Mouse (Mus musculus) hindbrain, embryonic 13.5 days (tissue): ENCODE data around the gene Simc1. TPM values are rescaled to one million over a fixed set of nuclear protein-coding genes. Genes with fewer than 3 reads are reported as not detected.
A peak's percentile ranks its signal among the peaks of the same experiment; 100 is the strongest.

Experiments
- ATAC-seq: fragments of 200-750 bp; cut with Nextera tagmentation; 2 replicates; pipeline ENCODE4 v1.8.0; 2017; ENCODE audit warnings: moderate TSS enrichment; ENCODE audit not compliant: low FRiP score
- H3K27ac ChIP-seq: fragments of 300-500 bp; sonication (generic); 2 replicates; pipeline ENCODE4 v1.5.1; 2015; ENCODE audit warnings: inconsistent platforms, mild to moderate bottlenecking, moderate library complexity
- H3K27me3 ChIP-seq: fragments of 300-500 bp; sonication (generic); 2 replicates; pipeline ENCODE4 v1.6.1; 2015; ENCODE audit warnings: mild to moderate bottlenecking, inconsistent platforms
- H3K36me3 ChIP-seq: fragments of 300-500 bp; sonication (generic); 2 replicates; pipeline ENCODE4 v1.6.1; 2015; ENCODE audit warnings: mild to moderate bottlenecking, inconsistent platforms
- H3K4me1 ChIP-seq: fragments of 300-500 bp; sonication (generic); replicated peaks from 2 replicates; pipeline ENCODE4 v1.6.1; 2015; ENCODE audit warnings: inconsistent platforms
- H3K4me2 ChIP-seq: fragments of 300-500 bp; sonication (generic); 2 replicates; pipeline ENCODE4 v1.6.1; 2015; ENCODE audit warnings: inconsistent platforms, mild to moderate bottlenecking, moderate library complexity
- H3K4me3 ChIP-seq: fragments of 300-500 bp; sonication (generic); 2 replicates; pipeline ENCODE4 v1.5.1; 2015; ENCODE audit warnings: mild to moderate bottlenecking, inconsistent platforms
- H3K9ac ChIP-seq: fragments of 300-500 bp; sonication (generic); 2 replicates; pipeline ENCODE4 v1.6.1; 2015; ENCODE audit warnings: mild to moderate bottlenecking, inconsistent platforms
- H3K9me3 ChIP-seq: fragments of 300-500 bp; sonication (generic); 2 replicates; pipeline ENCODE4 v1.6.1; 2016; ENCODE audit warnings: inconsistent platforms
- WGBS: fragments of 180-500 bp; shearing (Covaris S2); methylation state at CpG from one replicate; pipeline ENCODE4 v1.1.7; 2015; 5-methylcytosine and 5-hydroxymethylcytosine counted together
- polyA plus RNA-seq: library from polyadenylated mRNA; unstranded; fragments of >200 nt; fragmentation: Nextera tagmentation; extraction: Ambion mirVana; gene quantifications from 2 replicates; pipeline ENCODE4 v1.2.1, GENCODE M21; 2015

Gene Simc1
- 21.0 and 21.4 TPM in 2 replicates for polyA plus RNA-seq

DNA sequence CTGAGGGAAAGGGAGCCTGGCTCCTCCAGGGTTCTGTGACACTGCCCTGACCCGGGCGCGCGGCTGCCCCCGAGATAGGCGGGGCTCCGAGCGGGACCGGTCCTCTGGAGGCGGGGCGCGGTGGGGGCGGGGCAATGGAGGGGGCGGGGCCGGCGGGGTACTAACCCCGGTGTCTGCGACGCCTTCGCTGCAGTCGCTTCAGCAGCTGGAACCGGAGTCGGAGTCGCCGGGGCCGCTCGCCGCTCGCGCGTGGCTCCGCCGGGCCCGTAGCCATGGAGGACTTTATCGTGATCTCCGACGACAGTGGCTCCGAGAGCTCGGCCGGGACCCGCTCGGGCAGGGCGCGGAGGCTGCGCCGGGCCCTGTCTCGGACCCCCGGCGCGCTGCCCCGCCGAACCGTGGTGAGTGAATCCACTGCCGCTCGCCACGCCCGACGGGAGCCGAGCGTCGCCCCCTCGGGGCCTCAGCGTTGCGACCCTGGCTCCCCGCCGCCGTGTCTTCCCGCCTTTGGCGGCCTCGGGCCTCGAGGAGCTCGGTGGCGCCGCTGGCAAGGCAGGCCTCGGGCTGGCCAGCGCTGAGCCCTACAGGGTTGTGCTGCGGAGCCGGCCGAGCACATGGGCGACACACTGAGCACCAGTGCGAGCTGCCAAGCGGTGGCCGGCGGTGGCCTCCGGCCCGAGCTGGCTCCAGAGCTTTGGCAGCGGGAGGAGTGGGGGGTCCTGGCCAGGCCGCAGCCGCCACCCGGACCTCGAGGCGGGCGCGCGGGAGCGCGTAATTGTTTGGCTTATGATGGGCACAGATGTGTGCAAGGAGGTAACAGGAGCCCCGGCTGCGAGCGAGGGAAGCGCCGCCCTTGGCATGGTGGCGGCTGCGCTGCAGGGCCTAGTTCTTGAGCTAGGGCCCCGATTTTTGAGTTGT is at the start of gene Simc1:
Gene Simc1 (plus strand): TSS at position 176 of the 918 bp plus-strand sequence.
- under 1% methylated on average over 99 of the region's 105 CpGs for WGBS

DNA sequence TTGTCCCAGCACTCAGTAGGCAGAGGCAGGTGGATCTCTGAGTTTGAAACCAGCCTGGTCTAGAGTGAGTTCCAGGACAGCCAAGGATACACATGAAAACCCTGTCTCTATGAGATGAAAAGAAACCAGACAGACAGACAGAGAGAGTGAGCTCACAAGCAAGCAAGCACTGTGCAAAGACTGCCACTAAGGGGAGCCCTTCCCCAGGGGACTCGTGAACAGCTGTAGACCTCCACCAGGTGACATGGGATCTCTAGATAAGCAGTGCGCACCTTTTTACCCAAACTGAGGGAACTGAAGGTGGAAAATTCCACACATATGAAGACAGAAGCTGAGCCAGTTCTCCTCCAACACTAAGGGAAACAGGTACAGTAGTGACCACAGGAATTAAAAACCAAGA is 46.5 kb upstream of the Simc1 start:
- H3K36me3 ChIP-seq: peaks cover 78% of the 10 kb centered on the region
- no peak overlapping the region for H3K9ac ChIP-seq
- H3K4me2 ChIP-seq: no peak overlapping the region
- H3K27me3 ChIP-seq: no peaks in the 10 kb centered on the region
- 89% methylated on average over 2 of the region's 2 CpGs for WGBS
- H3K27ac ChIP-seq: no peak overlapping the region
- no peak overlapping the region for H3K4me3 ChIP-seq
- no peaks in the 10 kb centered on the region for H3K4me1 ChIP-seq
- no peak for ATAC-seq
- H3K9me3 ChIP-seq: no peaks in the 10 kb centered on the region

More for the DNA sequence above, at the start of gene Simc1:
- H3K27ac ChIP-seq: peak within 1 kb of the TSS; percentile 92
- ATAC-seq: peak; percentile 93
- H3K9ac ChIP-seq: peak within 1 kb of the TSS; percentile 93
- 0 out of 2 replicates have a peak, but pooled peaks cover 4% of the 10 kb centered on the region for H3K27me3 ChIP-seq
- no peaks in the 10 kb centered on the region for H3K9me3 ChIP-seq
- H3K4me2 ChIP-seq: peak within 1 kb of the TSS; percentile 77
- peaks cover 22% of the 10 kb centered on the region for H3K4me1 ChIP-seq
- H3K4me3 ChIP-seq: peak within 1 kb of the TSS; percentile 81
- peaks cover 2% of the 10 kb centered on the region; the same call in 1 of the 2 replicates for H3K36me3 ChIP-seq

DNA sequence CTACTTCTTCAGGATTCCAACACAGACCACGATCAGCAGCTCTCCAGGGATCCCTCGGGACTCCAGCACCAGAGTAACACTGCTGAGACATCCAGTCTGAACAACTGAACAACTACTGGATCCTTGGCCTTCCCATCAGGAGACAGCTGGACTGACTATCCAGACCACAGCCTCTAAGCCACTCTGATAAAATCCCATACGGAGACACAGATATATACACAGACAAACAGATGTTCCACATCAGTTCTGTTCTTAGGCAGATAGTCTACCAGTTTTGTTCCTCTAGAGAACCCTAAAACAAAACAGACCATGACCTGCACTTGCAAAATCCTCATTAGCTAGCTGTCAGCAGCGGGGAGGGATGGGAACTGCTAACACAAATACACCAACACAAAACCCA is 44.3 kb upstream of the Simc1 start:
- Histone ChIP-seq H3K27me3 (no peaks in the 10 kb centered on the region), H3K9ac (no peak overlapping the region), H3K9me3 (no peaks in the 10 kb centered on the region), H3K27ac (no peak overlapping the region), H3K4me2 (no peak overlapping the region), H3K4me1 (no peaks in the 10 kb centered on the region), H3K36me3 (peaks cover 97% of the 10 kb centered on the region), H3K4me3 (no peak overlapping the region)
- ATAC-seq: no peak
- WGBS: 92% methylated on average over 4 of the region's 4 CpGs

DNA sequence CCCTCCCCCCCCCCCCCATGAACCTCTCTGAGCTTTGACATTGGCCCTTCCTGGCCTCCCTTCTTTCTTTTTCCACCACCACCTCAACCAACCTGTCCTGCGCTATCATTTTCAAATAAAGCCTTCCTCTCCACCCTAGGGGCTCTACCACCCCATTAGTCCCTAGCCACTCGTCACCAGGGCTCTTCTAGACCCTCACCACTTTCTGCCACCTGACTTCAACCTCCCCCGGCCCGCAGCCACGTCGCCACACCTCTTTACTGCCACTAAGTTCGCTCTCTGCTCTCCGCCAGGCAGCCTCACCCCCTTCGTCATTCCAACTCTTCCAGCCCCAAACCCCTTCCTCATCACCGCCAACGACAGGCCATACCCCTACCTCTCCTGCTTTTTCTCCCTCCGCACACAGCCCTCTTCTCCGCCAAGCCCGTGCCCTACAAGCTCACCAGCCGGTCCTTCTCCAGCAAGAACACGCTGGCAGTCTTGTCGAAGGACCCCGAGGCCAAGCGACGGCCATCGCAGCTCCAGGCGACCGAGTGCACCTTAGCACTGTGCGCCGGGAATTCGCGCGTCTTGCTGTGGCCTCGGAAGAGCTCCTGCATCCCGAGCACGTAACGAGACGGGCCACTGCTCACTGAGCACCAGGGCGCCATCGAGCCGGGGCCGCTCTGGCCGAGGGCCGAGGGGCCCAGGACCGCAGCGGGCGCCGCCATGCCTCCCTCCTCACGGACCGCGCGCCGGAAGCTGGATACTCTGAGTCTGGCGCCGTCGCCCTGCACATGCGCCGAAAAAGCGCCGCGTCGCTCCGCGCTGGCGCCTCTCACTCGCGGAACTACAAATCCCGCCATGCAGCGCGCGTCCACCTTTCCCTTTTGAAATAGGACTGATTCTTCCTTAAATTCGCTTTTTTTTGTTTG is 35.2 kb upstream of the Simc1 start, which contains the start of gene Thoc3:
Gene Thoc3 (minus strand): TSS at position 752 of the 914 bp plus-strand sequence.
- Histone ChIP-seq H3K4me2 (peak within 1 kb of the TSS; percentile 94), H3K27me3 (no peaks in the 10 kb centered on the region), H3K4me1 (peaks cover 15% of the 10 kb centered on the region), H3K9ac (peak within 1 kb of the TSS; percentile 89), H3K9me3 (no peaks in the 10 kb centered on the region), H3K36me3 (peaks cover 41% of the 10 kb centered on the region), H3K27ac (peak within 1 kb of the TSS; percentile 44), H3K4me3 (peak within 1 kb of the TSS; percentile 93)
- under 1% methylated on average over 67 of the region's 67 CpGs for WGBS
- ATAC-seq: peak; percentile 98

DNA sequence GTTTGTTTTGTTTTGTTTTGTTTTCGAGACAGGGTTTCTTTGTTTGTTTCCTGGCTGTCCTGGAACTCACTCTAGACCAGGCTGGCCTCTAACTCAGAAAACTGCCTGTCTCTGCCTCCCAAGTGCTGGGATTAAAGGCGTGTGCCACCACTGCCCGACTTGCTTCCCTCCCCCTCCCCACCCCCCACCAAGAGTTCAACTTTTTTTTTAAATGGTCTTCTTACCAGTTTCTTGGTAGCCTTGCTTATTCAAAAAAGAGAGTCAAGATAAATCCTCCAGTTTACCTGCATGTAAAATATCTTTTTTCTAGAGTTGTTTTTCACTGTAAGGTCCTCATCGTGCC is 34.6 kb upstream of the Simc1 start:
- 17% methylated on average over 4 of the region's 4 CpGs for WGBS

DNA sequence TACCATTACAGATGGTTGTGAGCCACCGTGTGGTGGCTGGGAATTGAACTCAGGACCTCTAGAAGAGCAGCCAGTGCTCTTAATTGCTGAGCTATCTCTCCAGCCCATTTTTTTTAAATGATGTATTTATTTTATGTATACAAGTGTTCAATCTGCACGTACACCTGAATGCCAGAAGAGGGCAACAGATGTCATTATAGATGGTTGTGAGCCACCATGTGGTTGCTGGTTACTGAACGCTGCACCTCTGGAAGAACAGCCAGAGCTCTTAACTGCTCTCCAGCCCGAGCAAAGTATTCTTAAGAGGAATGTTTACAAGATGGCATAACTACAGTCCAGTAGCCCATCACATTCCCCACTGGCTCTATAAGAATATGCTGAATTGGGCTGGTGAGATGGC is 31.6 kb upstream of the Simc1 start:
- H3K9ac ChIP-seq: no peak overlapping the region
- 87% methylated on average over 4 of the region's 4 CpGs for WGBS

More for the DNA sequence above, 34.6 kb upstream of the Simc1 start:
- Histone ChIP-seq H3K4me2 (peak overlapping the region; percentile 94), H3K9ac (no peak overlapping the region; the same call in 1 of the 2 replicates), H3K9me3 (no peaks in the 10 kb centered on the region), H3K27me3 (0 out of 2 replicates have a peak, but pooled peaks cover 5% of the 10 kb centered on the region), H3K4me3 (peak overlapping the region; percentile 93), H3K4me1 (peaks cover 15% of the 10 kb centered on the region), H3K36me3 (peaks cover 35% of the 10 kb centered on the region), H3K27ac (no peak overlapping the region)
- ATAC-seq: peak; percentile 83

DNA sequence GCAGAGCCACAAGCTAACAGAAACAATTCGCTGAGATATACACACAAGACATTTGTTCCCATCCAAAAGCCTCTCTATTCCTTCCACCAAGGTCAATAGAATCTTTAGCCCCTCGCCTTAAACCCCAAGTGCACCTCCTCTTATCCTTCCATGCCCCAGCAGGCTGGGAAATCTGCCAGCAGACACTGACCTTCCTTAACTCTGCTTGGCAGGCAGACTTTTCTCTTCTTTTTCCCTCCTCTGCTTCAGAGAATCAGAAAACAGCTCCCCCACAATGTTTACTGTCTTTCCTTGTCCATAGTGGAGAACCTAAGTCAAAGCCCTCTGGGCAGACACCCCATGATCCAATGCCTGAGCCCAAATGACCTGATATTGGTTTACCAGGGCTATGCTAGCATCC is 28.6 kb upstream of the Simc1 start:
- WGBS: 85% methylated on average over 2 of the region's 2 CpGs
- ATAC-seq: no peak
- H3K36me3 ChIP-seq: no peaks in the 10 kb centered on the region

More for the DNA sequence above, 31.6 kb upstream of the Simc1 start:
- Histone ChIP-seq H3K36me3 (peaks cover 5% of the 10 kb centered on the region), H3K9me3 (no peaks in the 10 kb centered on the region), H3K4me1 (peaks cover 12% of the 10 kb centered on the region), H3K27me3 (0 out of 2 replicates have a peak, but pooled peaks cover 6% of the 10 kb centered on the region), H3K27ac (no peak overlapping the region), H3K4me2 (no peak overlapping the region), H3K4me3 (no peak overlapping the region)
- ATAC-seq: no peak

DNA sequence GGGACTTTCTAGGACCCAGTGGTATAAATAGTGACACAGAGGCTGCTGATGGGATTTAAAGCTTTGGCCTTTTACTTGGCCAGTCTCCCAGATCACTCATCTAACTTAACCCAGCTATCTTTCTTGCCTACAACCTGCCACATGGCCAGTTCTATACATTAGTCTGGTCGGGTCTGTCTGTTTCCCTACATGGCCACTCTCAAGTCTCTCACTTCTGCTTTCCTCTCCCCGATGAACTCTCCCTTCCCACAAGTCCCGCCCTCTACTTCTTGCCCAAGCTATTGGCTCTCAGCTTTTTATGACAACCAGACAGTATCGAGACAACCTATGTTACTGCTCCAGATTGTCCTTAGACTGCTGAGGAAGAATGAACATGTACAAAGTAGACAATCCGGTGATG is 27.9 kb upstream of the Simc1 start:
- Histone ChIP-seq H3K9ac (no peak overlapping the region), H3K9me3 (no peaks in the 10 kb centered on the region), H3K4me2 (no peak overlapping the region), H3K36me3 (no peaks in the 10 kb centered on the region), H3K4me3 (no peak overlapping the region), H3K27ac (no peak overlapping the region), H3K27me3 (peaks cover 15% of the 10 kb centered on the region; the same call in 1 of the 2 replicates), H3K4me1 (no peaks in the 10 kb centered on the region)
- no peak for ATAC-seq
- WGBS: 92% methylated on average over 5 of the region's 5 CpGs

More for the DNA sequence above, 28.6 kb upstream of the Simc1 start:
- Histone ChIP-seq H3K4me3 (no peak overlapping the region), H3K27ac (no peak overlapping the region), H3K4me1 (no peaks in the 10 kb centered on the region), H3K27me3 (peaks cover 13% of the 10 kb centered on the region; the same call in 1 of the 2 replicates), H3K4me2 (no peak overlapping the region), H3K9ac (no peak overlapping the region), H3K9me3 (no peaks in the 10 kb centered on the region)

DNA sequence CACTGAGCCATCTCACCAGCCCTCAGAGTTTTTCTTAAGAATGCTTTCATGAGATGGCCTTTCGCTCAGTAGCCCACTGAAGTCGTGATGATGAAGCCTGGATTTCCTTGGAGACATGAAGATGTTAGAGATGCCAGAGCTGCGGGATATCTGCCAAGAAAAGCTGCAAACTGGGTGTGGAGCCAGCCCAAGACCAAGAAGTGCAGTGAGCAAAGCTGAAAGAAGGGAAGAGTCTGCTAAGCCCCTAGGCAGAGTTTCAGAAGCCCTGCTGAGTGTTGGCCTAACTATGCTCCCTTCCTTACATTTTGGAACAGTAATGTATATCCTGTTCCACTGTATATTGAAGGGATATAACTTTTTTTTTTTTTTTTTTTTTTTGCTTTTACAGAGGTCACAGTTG is 24.3 kb upstream of the Simc1 start:
- WGBS: 70% methylated on average over 3 of the region's 3 CpGs
- Histone ChIP-seq H3K9ac (no peak overlapping the region), H3K9me3 (no peaks in the 10 kb centered on the region), H3K4me1 (no peaks in the 10 kb centered on the region), H3K27me3 (peaks cover 13% of the 10 kb centered on the region; the same call in 1 of the 2 replicates), H3K27ac (no peak overlapping the region), H3K4me3 (no peak overlapping the region), H3K4me2 (no peak overlapping the region), H3K36me3 (no peaks in the 10 kb centered on the region)
- no peak for ATAC-seq

DNA sequence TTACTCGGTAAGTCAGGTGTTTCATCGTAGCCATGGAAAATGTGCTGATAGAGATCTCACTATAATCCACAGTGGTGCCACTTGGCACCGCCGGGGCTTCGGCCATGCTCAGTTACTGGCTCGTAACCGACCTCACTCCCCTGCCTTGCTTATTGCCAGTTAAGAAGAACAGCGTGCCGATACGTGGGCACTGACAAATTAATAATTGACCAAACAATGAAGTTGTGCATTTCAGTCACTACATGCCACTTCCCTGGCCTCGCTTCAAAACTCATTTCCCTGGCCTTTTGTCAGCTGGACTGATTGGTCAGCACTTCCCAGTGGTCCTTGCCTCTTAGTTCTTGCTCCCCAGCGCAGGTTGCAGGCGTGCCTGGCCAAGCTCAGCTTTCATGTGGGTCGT is 22.1 kb upstream of the Simc1 start:
- no peak for ATAC-seq
- Histone ChIP-seq H3K27ac (no peak overlapping the region), H3K4me2 (no peak overlapping the region), H3K4me3 (no peak overlapping the region), H3K36me3 (no peaks in the 10 kb centered on the region), H3K27me3 (peaks cover 13% of the 10 kb centered on the region; the same call in 1 of the 2 replicates), H3K9me3 (no peaks in the 10 kb centered on the region), H3K9ac (no peak overlapping the region), H3K4me1 (no peaks in the 10 kb centered on the region)
- whole genome bisulfite sequencing: 81% methylated on average over 14 of the region's 14 CpGs

DNA sequence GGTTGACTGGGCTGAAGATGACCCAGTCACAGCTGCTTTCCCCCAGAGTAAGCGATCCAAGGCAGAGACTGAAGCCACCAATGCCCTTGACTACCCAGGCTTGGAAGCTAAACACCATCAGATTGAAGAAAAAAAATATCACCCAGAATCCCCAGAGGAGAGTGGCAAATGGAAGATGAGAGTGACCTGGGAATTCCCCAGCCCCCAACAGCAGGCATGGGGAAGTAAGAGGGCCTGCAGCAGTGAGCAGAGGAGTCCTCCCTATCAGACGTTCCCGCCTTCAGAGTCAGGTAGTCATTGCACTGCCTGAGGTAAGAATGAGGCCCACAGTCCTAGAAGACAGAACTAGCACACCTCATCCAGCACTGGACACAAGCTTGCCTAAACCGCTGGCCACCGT is 13.2 kb upstream of the Simc1 start:
- Histone ChIP-seq H3K4me1 (no peaks in the 10 kb centered on the region), H3K36me3 (no peaks in the 10 kb centered on the region), H3K9ac (no peak overlapping the region), H3K4me3 (no peak overlapping the region), H3K27ac (no peak overlapping the region), H3K27me3 (0 out of 2 replicates have a peak, but pooled peaks cover 3% of the 10 kb centered on the region), H3K9me3 (no peaks in the 10 kb centered on the region), H3K4me2 (no peak overlapping the region)
- WGBS: 87% methylated on average over 5 of the region's 5 CpGs
- ATAC-seq: no peak

DNA sequence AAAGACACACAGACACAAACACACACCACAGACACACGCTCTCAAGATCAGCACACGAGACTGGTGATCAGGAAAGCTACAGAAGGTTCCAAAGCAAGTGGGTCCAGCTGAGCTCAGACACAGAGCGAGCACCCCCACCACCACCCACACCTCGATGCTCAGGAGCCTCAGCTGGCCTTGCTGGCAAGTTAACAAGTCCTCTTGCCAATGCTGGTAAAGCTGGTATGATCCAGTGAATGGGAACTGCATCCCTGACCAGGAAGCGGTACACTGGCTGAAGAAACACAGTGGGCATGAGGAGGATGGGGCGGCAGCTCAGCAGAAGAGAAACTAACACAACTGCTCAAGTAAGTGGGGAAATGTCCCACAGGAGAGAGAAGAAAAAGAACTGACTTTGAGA is 12.2 kb upstream of the Simc1 start:
- no peaks in the 10 kb centered on the region for H3K36me3 ChIP-seq
- 80% methylated on average over 6 of the region's 6 CpGs for WGBS

More for the DNA sequence above, 12.2 kb upstream of the Simc1 start:
- Histone ChIP-seq H3K4me1 (no peaks in the 10 kb centered on the region), H3K9me3 (no peaks in the 10 kb centered on the region), H3K9ac (no peak overlapping the region), H3K27me3 (0 out of 2 replicates have a peak, but pooled peaks cover 3% of the 10 kb centered on the region), H3K27ac (no peak overlapping the region), H3K4me3 (no peak overlapping the region), H3K4me2 (no peak overlapping the region)
- ATAC-seq: no peak
